Mouse (Mus musculus): ENCODE data around the gene Tgfbi.

GRCm38 (mm10) chr13:56664256-56665170 is 55.2 kb downstream of the Tgfbi start:
- no peak for TF ChIP-seq POLR2A (IDR thresholded peaks at IDR 0.05; ENCODE audit: control insufficient read depth, extremely low read depth, insufficient read depth, low read length, poor library complexity)
- TF ChIP-seq CTCF (IDR thresholded peaks at IDR 0.05; ENCODE audit: borderline replicate concordance, control insufficient read depth, extremely low read depth, insufficient read depth, low read length, poor library complexity), result no peak
